Mouse (Mus musculus) MEL (cell line): Measurements from ENCODE around the gene Kat7.

Experiments
- CHD1 ChIP-seq: IDR thresholded peaks from 2 replicates; pipeline ENCODE4 v1.6.1; 2012; ENCODE audit warnings: low read depth, mild to moderate bottlenecking, inconsistent platforms, low read length, improper control_type of control experiment
- CTCF ChIP-seq, 3 experiments: IDR thresholded peaks in 2 of 3; conservative IDR thresholded peaks in 1 of 3; 2 replicates each; pipeline ENCODE4 v1.5.1; 2011 to 2012; ENCODE audit warnings: low read length in 3 of 3, low read depth in 2 of 3, mild to moderate bottlenecking in 2 of 3, improper control_type of control experiment in 1 of 3, inconsistent platforms in 1 of 3, mixed read lengths in 1 of 3, moderate library complexity in 1 of 3; ENCODE audit not compliant: control insufficient read depth in 1 of 3, insufficient read depth in 1 of 3, poor library complexity in 1 of 3, severe bottlenecking in 1 of 3
- EP300 ChIP-seq, 2 experiments: IDR thresholded peaks; 2 replicates each; pipeline ENCODE4 v1.6.1; 2011; ENCODE audit warnings: improper control_type of control experiment in 2 of 2, low read length in 2 of 2, low read depth in 1 of 2, mild to moderate bottlenecking in 1 of 2
- MAX ChIP-seq: IDR thresholded peaks from 2 replicates; pipeline ENCODE4 v1.6.1; 2011; ENCODE audit warnings: low read length, improper control_type of control experiment
- POLR2A ChIP-seq, 2 experiments: IDR thresholded peaks; 2 replicates each; pipeline ENCODE4 v1.6.1; 2011 to 2012; ENCODE audit warnings: low read length in 2 of 2, mild to moderate bottlenecking in 2 of 2, control low read depth in 1 of 2, improper control_type of control experiment in 1 of 2, low read depth in 1 of 2, moderate library complexity in 1 of 2; ENCODE audit not compliant: control insufficient read depth in 1 of 2, insufficient read depth in 1 of 2, poor library complexity in 1 of 2
- POLR2AphosphoS2 ChIP-seq: IDR thresholded peaks from 2 replicates; pipeline ENCODE4 v1.6.1; 2011; ENCODE audit warnings: low read length, improper control_type of control experiment
- ZC3H11A ChIP-seq: IDR thresholded peaks from 2 replicates; pipeline ENCODE4 v1.6.1; 2012; ENCODE audit warnings: low read depth, mild to moderate bottlenecking, inconsistent platforms, low read length, improper control_type of control experiment

DNA sequence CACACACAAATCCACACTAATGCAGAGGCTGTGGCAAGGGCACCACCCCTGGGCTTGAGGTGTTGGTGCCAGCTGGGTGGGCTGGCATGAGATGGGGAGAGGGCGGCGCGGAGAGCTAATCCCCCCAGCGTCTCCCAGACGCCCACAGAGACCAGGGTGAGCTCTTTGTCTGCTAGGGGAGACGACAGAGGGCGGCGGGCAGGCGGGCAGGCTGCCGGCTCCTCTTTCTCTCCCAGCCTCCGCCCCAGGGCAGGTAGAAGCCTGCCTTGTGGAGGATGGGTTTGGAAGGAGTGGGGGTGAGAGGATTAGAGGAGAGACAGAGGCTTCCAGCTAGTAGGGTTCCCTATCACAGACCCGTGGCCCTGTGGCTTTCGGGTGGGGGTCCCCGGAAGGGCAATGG is 63.0 kb downstream of the Kat7 start:
- TF ChIP-seq ZC3H11A (no peak), CTCF (IDR thresholded peaks at IDR 0.05 in 2 of 3, conservative IDR thresholded peaks at IDR 0.05 in 1 of 3; ENCODE audit: control insufficient read depth in 1 of 3, insufficient read depth in 1 of 3, low read depth in 2 of 3, low read length in 3 of 3, poor library complexity in 1 of 3, severe bottlenecking in 1 of 3) (no peak), EP300 (IDR thresholded peaks at IDR 0.05; ENCODE audit: low read depth in 1 of 2, low read length in 2 of 2) (no peak), POLR2AphosphoS2 (no peak), CHD1 (no peak), POLR2A (IDR thresholded peaks at IDR 0.05; ENCODE audit: control insufficient read depth in 1 of 2, insufficient read depth in 1 of 2, low read depth in 1 of 2, low read length in 2 of 2, poor library complexity in 1 of 2) (no peak), MAX (no peak)
